Mouse (Mus musculus): Measurements from ENCODE around the gene Kncn. TPM values are rescaled to one million over a fixed set of nuclear protein-coding genes. Genes with fewer than 3 reads are reported as not detected.
A peak's percentile ranks its signal among the peaks of the same experiment; 100 is the strongest.

Gene Kncn
- not detected in 2 replicates for polyA plus RNA-seq (2015; fragmentation: Nextera tagmentation; extraction: Ambion mirVana)

DNA sequence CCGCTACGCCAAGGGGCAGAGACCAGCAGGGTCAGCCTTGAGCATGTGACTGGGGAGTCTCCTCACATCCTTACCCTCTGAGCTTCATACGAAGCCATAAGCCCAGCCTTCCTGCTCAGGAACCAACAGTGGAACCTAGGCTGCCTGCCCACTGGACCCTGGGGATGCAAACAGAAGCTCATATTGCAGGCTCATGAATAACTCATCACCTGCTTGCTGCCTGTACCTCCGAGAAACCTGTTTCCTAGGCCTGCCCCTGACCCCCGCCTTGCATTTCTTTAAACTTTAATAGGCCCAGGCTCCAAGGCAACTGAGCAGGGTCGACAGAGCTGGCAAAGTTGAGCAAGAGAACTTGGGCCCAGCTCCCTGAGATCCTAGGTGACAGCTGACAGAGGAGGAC is at the start of gene Kncn:
Gene Kncn, plus strand, starts transcription at position 379 of the 400 bp plus-strand sequence.
- Histone ChIP-seq H3K36me3 (ENCODE audit: control insufficient read depth, insufficient read depth) (no peaks in the 10 kb centered on the region), H3K9me3 (replicated peaks; ENCODE audit: control insufficient read depth, low read length) (no peaks in the 10 kb centered on the region), H3K27ac (ENCODE audit: low read length) (no peak within 1 kb of the TSS), H3K4me2 (ENCODE audit: low read depth, low read length) (no peak within 1 kb of the TSS), H3K27me3 (ENCODE audit: control insufficient read depth, insufficient read depth, low read depth, low read length) (no peaks in the 10 kb centered on the region; the same call in 1 of the 2 replicates), H3K4me3 (ENCODE audit: low read depth, low read length) (no peak within 1 kb of the TSS), H3K4me1 (ENCODE audit: control insufficient read depth, low read depth, low read length) (no peaks in the 10 kb centered on the region), H3K9ac (ENCODE audit: low read depth, low read length) (no peak within 1 kb of the TSS)
- no peak for ATAC-seq (ENCODE audit: low read depth)
- WGBS (ENCODE audit: insufficient replicate concordance): 60% methylated on average over 6 of the region's 6 CpGs

GRCm38 (mm10) chr4:115835576-115835975 is 48.6 kb upstream of the Kncn start:
- H3K27ac ChIP-seq (ENCODE audit: low read length): no peak overlapping the region
- no peak overlapping the region for H3K4me3 ChIP-seq (ENCODE audit: low read depth, low read length)
- H3K9ac ChIP-seq (ENCODE audit: low read depth, low read length): no peak overlapping the region; the same call in 1 of the 2 replicates
- no peaks in the 10 kb centered on the region for H3K27me3 ChIP-seq (ENCODE audit: control insufficient read depth, insufficient read depth, low read depth, low read length)
- H3K4me1 ChIP-seq (ENCODE audit: control insufficient read depth, low read depth, low read length): peaks cover 24% of the 10 kb centered on the region
- ATAC-seq (ENCODE audit: low read depth): no peak
- H3K36me3 ChIP-seq (ENCODE audit: control insufficient read depth, insufficient read depth): peaks cover 15% of the 10 kb centered on the region
- no peaks in the 10 kb centered on the region for H3K9me3 ChIP-seq (replicated peaks; ENCODE audit: control insufficient read depth, low read length)
- WGBS (ENCODE audit: insufficient replicate concordance): 65% methylated on average over 2 of the region's 2 CpGs
- no peak overlapping the region for H3K4me2 ChIP-seq (ENCODE audit: low read depth, low read length)

DNA sequence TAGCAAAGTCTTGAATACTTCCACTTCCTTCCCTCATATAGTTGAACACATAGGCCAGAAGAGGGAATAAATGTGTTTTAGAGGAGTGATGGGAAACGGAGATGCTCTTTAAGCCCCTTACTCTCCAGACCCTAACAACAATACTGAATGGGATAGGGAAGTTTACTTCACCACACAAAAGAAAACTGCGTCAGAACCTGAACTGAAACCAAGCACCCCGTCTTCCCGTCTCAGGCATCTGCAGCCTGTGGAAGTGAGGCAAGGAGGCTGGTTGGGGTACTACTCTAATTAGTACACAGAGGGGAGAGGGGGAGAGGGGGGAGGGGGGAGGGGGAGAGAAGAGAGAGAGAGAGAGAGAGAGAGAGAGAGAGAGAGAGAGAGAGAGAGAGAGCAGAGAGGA is 46.0 kb upstream of the Kncn start:
- Histone ChIP-seq H3K4me1 (ENCODE audit: control insufficient read depth, low read depth, low read length) (peaks cover 28% of the 10 kb centered on the region), H3K27me3 (ENCODE audit: control insufficient read depth, insufficient read depth, low read depth, low read length) (no peaks in the 10 kb centered on the region), H3K9ac (ENCODE audit: low read depth, low read length) (no peak overlapping the region; the same call in 1 of the 2 replicates), H3K9me3 (replicated peaks; ENCODE audit: control insufficient read depth, low read length) (no peaks in the 10 kb centered on the region), H3K27ac (ENCODE audit: low read length) (no peak overlapping the region), H3K4me3 (ENCODE audit: low read depth, low read length) (peak overlapping the region; percentile 89), H3K4me2 (ENCODE audit: low read depth, low read length) (peak overlapping the region; percentile 85), H3K36me3 (ENCODE audit: control insufficient read depth, insufficient read depth) (peaks cover 8% of the 10 kb centered on the region)
- 25% methylated on average over 4 of the region's 4 CpGs for WGBS (ENCODE audit: insufficient replicate concordance)
- no peak for ATAC-seq (ENCODE audit: low read depth)

- Histone ChIP-seq H3K9ac (ENCODE audit: low read depth, low read length) (peak within 1 kb of the TSS; percentile 90), H3K4me3 (ENCODE audit: low read depth, low read length) (peak within 1 kb of the TSS; percentile 89), H3K27me3 (ENCODE audit: control insufficient read depth, insufficient read depth, low read depth, low read length) (no peaks in the 10 kb centered on the region), H3K4me2 (ENCODE audit: low read depth, low read length) (peak within 1 kb of the TSS; percentile 85), H3K36me3 (ENCODE audit: control insufficient read depth, insufficient read depth) (peaks cover 3% of the 10 kb centered on the region), H3K27ac (ENCODE audit: low read length) (peak within 1 kb of the TSS; percentile 88), H3K9me3 (replicated peaks; ENCODE audit: control insufficient read depth, low read length) (no peaks in the 10 kb centered on the region), H3K4me1 (ENCODE audit: control insufficient read depth, low read depth, low read length) (peaks cover 28% of the 10 kb centered on the region)
- ATAC-seq (ENCODE audit: low read depth): peak; percentile 96
- WGBS (ENCODE audit: insufficient replicate concordance): under 1% methylated on average over 51 of the region's 51 CpGs
Observed at GRCm38 (mm10) chr4:115838696-115839641, 45.2 kb upstream of the Kncn start, which contains the start of gene Mknk1. TSS of gene Mknk1 (plus strand) at chr4:115839198.

DNA sequence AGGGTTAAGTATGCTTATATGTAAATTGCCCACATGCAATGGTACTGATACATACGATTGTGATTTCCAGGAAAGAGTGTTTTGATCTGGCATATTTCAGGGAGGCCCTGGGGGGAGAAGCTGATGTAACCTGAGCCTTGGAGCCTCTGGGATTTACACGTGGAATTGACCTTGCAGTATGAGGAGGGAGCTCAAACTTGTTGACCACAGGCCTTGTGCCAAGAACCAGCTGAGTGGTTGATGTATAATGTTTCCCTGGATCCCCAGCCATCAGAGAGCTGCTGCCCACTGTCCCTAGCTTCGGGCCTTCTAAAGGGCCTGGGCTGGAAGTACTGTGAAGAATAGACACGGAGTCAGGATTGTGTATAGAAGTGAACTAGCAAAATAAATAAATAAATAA is 44.2 kb upstream of the Kncn start:
- H3K4me2 ChIP-seq (ENCODE audit: low read depth, low read length): peak overlapping the region; percentile 85

GRCm38 (mm10) chr4:115840842-115841241 is 43.4 kb upstream of the Kncn start:
- no peaks in the 10 kb centered on the region for H3K9me3 ChIP-seq (replicated peaks; ENCODE audit: control insufficient read depth, low read length)
- 80% methylated on average over 4 of the region's 4 CpGs for WGBS (ENCODE audit: insufficient replicate concordance)
- no peaks in the 10 kb centered on the region for H3K27me3 ChIP-seq (ENCODE audit: control insufficient read depth, insufficient read depth, low read depth, low read length)
- H3K4me1 ChIP-seq (ENCODE audit: control insufficient read depth, low read depth, low read length): peaks cover 26% of the 10 kb centered on the region
- no peak for ATAC-seq (ENCODE audit: low read depth)
- H3K27ac ChIP-seq (ENCODE audit: low read length): no peak overlapping the region
- no peak overlapping the region for H3K9ac ChIP-seq (ENCODE audit: low read depth, low read length)
- H3K4me2 ChIP-seq (ENCODE audit: low read depth, low read length): peak overlapping the region; percentile 85; the same call in 1 of the 2 replicates
- H3K36me3 ChIP-seq (ENCODE audit: control insufficient read depth, insufficient read depth): peaks cover 3% of the 10 kb centered on the region; the same call in 1 of the 2 replicates
- no peak overlapping the region for H3K4me3 ChIP-seq (ENCODE audit: low read depth, low read length)

More for the DNA sequence above, 44.2 kb upstream of the Kncn start:
- WGBS (ENCODE audit: insufficient replicate concordance): 42% methylated on average over 4 of the region's 4 CpGs
- Histone ChIP-seq H3K4me3 (ENCODE audit: low read depth, low read length) (peak overlapping the region; percentile 89), H3K36me3 (ENCODE audit: control insufficient read depth, insufficient read depth) (peaks cover 3% of the 10 kb centered on the region; the same call in 1 of the 2 replicates), H3K9ac (ENCODE audit: low read depth, low read length) (peak overlapping the region; percentile 90), H3K4me1 (ENCODE audit: control insufficient read depth, low read depth, low read length) (peaks cover 28% of the 10 kb centered on the region), H3K9me3 (replicated peaks; ENCODE audit: control insufficient read depth, low read length) (no peaks in the 10 kb centered on the region), H3K27ac (ENCODE audit: low read length) (peak overlapping the region; percentile 88), H3K27me3 (ENCODE audit: control insufficient read depth, insufficient read depth, low read depth, low read length) (no peaks in the 10 kb centered on the region)
- no peak for ATAC-seq (ENCODE audit: low read depth)

GRCm38 (mm10) chr4:115846656-115847055 is 37.5 kb upstream of the Kncn start:
- Histone ChIP-seq H3K4me2 (ENCODE audit: low read depth, low read length) (no peak overlapping the region), H3K4me1 (ENCODE audit: control insufficient read depth, low read depth, low read length) (peaks cover 58% of the 10 kb centered on the region), H3K9me3 (replicated peaks; ENCODE audit: control insufficient read depth, low read length) (no peaks in the 10 kb centered on the region), H3K4me3 (ENCODE audit: low read depth, low read length) (no peak overlapping the region), H3K27ac (ENCODE audit: low read length) (peak overlapping the region; percentile 92; the same call in 1 of the 2 replicates), H3K27me3 (ENCODE audit: control insufficient read depth, insufficient read depth, low read depth, low read length) (no peaks in the 10 kb centered on the region), H3K36me3 (ENCODE audit: control insufficient read depth, insufficient read depth) (peaks cover 14% of the 10 kb centered on the region), H3K9ac (ENCODE audit: low read depth, low read length) (no peak overlapping the region)
- 58% methylated on average over 2 of the region's 2 CpGs for WGBS (ENCODE audit: insufficient replicate concordance)
- no peak for ATAC-seq (ENCODE audit: low read depth)

GRCm38 (mm10) chr4:115847377-115847776 is 36.8 kb upstream of the Kncn start:
- peak overlapping the region; percentile 92 for H3K27ac ChIP-seq (ENCODE audit: low read length)
- no peak overlapping the region for H3K4me3 ChIP-seq (ENCODE audit: low read depth, low read length)
- H3K9ac ChIP-seq (ENCODE audit: low read depth, low read length): peak overlapping the region; percentile 7
- peaks cover 16% of the 10 kb centered on the region for H3K36me3 ChIP-seq (ENCODE audit: control insufficient read depth, insufficient read depth)
- no peak for ATAC-seq (ENCODE audit: low read depth)
- no peaks in the 10 kb centered on the region for H3K9me3 ChIP-seq (replicated peaks; ENCODE audit: control insufficient read depth, low read length)
- 24% methylated on average over 5 of the region's 5 CpGs for WGBS (ENCODE audit: insufficient replicate concordance)
- H3K27me3 ChIP-seq (ENCODE audit: control insufficient read depth, insufficient read depth, low read depth, low read length): no peaks in the 10 kb centered on the region
- peak overlapping the region; percentile 71 for H3K4me2 ChIP-seq (ENCODE audit: low read depth, low read length)
- peaks cover 58% of the 10 kb centered on the region for H3K4me1 ChIP-seq (ENCODE audit: control insufficient read depth, low read depth, low read length)

DNA sequence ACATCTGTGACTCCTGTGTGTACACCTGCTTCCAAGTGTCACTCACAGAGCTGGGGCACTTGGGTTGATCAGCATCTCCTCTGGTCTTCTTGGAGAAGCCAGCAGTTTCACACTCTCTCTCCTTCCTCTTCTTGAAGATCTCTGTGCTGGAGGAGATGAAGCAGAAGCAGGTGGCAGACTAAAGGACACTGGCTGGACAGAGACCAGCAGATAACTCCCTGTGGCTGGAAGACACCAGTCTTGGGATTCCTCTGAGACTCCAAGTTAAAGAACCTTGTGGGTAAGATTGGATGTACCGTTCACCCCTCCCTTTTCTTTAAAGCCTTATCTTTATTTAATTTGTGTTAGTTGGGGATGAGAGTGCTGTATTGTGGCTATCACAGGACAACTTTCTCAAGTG is 36.1 kb upstream of the Kncn start:
- no peak for ATAC-seq (ENCODE audit: low read depth)
- 32% methylated on average over 1 of the region's 1 CpGs for WGBS (ENCODE audit: insufficient replicate concordance)
- Histone ChIP-seq H3K27ac (ENCODE audit: low read length) (peak overlapping the region; percentile 92), H3K4me2 (ENCODE audit: low read depth, low read length) (peak overlapping the region; percentile 71), H3K4me3 (ENCODE audit: low read depth, low read length) (no peak overlapping the region), H3K9me3 (replicated peaks; ENCODE audit: control insufficient read depth, low read length) (no peaks in the 10 kb centered on the region), H3K27me3 (ENCODE audit: control insufficient read depth, insufficient read depth, low read depth, low read length) (no peaks in the 10 kb centered on the region), H3K9ac (ENCODE audit: low read depth, low read length) (peak overlapping the region; percentile 50; the same call in 1 of the 2 replicates), H3K36me3 (ENCODE audit: control insufficient read depth, insufficient read depth) (peaks cover 15% of the 10 kb centered on the region), H3K4me1 (ENCODE audit: control insufficient read depth, low read depth, low read length) (peaks cover 56% of the 10 kb centered on the region)
